28 mouse cellular contexts compared by ENCODE assay signal in genomic region chr2:4902346-4902745, GRCm38 (mm10). TPM values are rescaled to one million over a fixed set of nuclear protein-coding genes. Genes with fewer than 3 reads are reported as not detected.
DNase-seq lines count a peak whose midpoint lies in the region; ATAC-seq lines count a peak whose summit lies in the region.
"Had no signal": no experiment of that assay in that cellular context is flagged by ENCODE, and none has a peak within 500 bp of the region (broad histone marks: within the 10 kb centered on the region; RNA-seq: fewer than 3 reads in every experiment).

No protein-coding gene starts in this region.

- peak; percentile 72 for DNase-seq in kidney, adult 9 months
- no peak for DNase-seq in kidney, postnatal 10 days
- no peak for DNase-seq in liver, embryonic 11.5 days (ENCODE audit: low spot score)
- no peak for DNase-seq in retina, postnatal 1 day
- DNase-seq: adrenal gland, postnatal 25 days; cerebellum, adult 11-12 months; cerebellum, adult 9-11 months; forebrain, postnatal 0 days; heart, adult 2 months; heart, postnatal 4 days; layer of hippocampus, adult 9-11 months; lung, adult 2 months; lung, postnatal 14 days; right cerebral cortex, postnatal 4 days; thymus, postnatal 4 days had no signal

- no peak overlapping the region for H3K4me3 ChIP-seq in liver, embryonic 16.5 days (ENCODE audit: low read depth, low read length)
- H3K4me3 ChIP-seq in liver, embryonic 11.5 days (ENCODE audit: low read depth, low read length) = no peak overlapping the region
- H3K4me3 ChIP-seq in intestine, embryonic 15.5 days (replicated peaks) = no peak overlapping the region
- H3K4me3 ChIP-seq: embryonic facial prominence, embryonic 13.5 days; heart, adult 2 months; heart, embryonic 12.5 days; hindbrain, embryonic 13.5 days; limb, embryonic 10.5 days; limb, embryonic 15.5 days; midbrain, embryonic 10.5 days; myocyte; neural tube, embryonic 12.5 days had no signal

- no peak overlapping the region for H3K27ac ChIP-seq in liver, embryonic 16.5 days (ENCODE audit: low read length)
- no peak overlapping the region for H3K27ac ChIP-seq in liver, embryonic 11.5 days (ENCODE audit: low read depth, low read length)
- H3K27ac ChIP-seq in intestine, embryonic 15.5 days = peak overlapping the region; percentile 67
- H3K27ac ChIP-seq: embryonic facial prominence, embryonic 13.5 days; heart, adult 2 months; hindbrain, embryonic 13.5 days; limb, embryonic 10.5 days; limb, embryonic 15.5 days; midbrain, embryonic 10.5 days; neural tube, embryonic 12.5 days had no signal

- H3K4me2 ChIP-seq in liver, embryonic 16.5 days (ENCODE audit: low read depth, low read length) = no peak overlapping the region
- no peak overlapping the region for H3K4me2 ChIP-seq in liver, embryonic 11.5 days
- H3K4me2 ChIP-seq in intestine, embryonic 15.5 days (replicated peaks) = no peak overlapping the region
- H3K4me2 ChIP-seq: embryonic facial prominence, embryonic 13.5 days; heart, embryonic 12.5 days; hindbrain, embryonic 13.5 days; limb, embryonic 15.5 days; neural tube, embryonic 12.5 days had no signal

- no peak overlapping the region for H3K9ac ChIP-seq in liver, embryonic 16.5 days (ENCODE audit: low read depth, low read length)
- H3K9ac ChIP-seq in liver, embryonic 11.5 days (ENCODE audit: low read depth, low read length) = no peak overlapping the region
- no peak overlapping the region for H3K9ac ChIP-seq in intestine, embryonic 15.5 days
- H3K9ac ChIP-seq: embryonic facial prominence, embryonic 13.5 days; forebrain, postnatal 0 days; heart, embryonic 12.5 days; hindbrain, embryonic 13.5 days; limb, embryonic 15.5 days; neural tube, embryonic 12.5 days had no signal

- no peaks in the 10 kb centered on the region for H3K27me3 ChIP-seq in liver, embryonic 16.5 days (ENCODE audit: control insufficient read depth, insufficient read depth, low read depth, low read length)
- no peaks in the 10 kb centered on the region for H3K27me3 ChIP-seq in liver, embryonic 11.5 days (replicated peaks; ENCODE audit: control insufficient read depth, insufficient read depth, low read length)
- H3K27me3 ChIP-seq in intestine, embryonic 15.5 days (replicated peaks) = no peaks in the 10 kb centered on the region
- H3K27me3 ChIP-seq: embryonic facial prominence, embryonic 13.5 days; heart, embryonic 12.5 days; hindbrain, embryonic 13.5 days; limb, embryonic 15.5 days; neural tube, embryonic 12.5 days had no signal

- 86% methylated on average over 5 of the region's 5 CpGs for WGBS in liver, embryonic 16.5 days (ENCODE audit: insufficient replicate concordance)
- WGBS in liver, embryonic 11.5 days = 94% methylated on average over 5 of the region's 5 CpGs
- WGBS in intestine, embryonic 15.5 days = 86% methylated on average over 5 of the region's 5 CpGs

- H3K36me3 ChIP-seq in liver, embryonic 16.5 days (ENCODE audit: control insufficient read depth, insufficient read depth) = peaks cover 49% of the 10 kb centered on the region
- peaks cover 52% of the 10 kb centered on the region for H3K36me3 ChIP-seq in liver, embryonic 11.5 days (ENCODE audit: control insufficient read depth, insufficient read depth, low read length)
- H3K36me3 ChIP-seq in intestine, embryonic 15.5 days = peaks cover 35% of the 10 kb centered on the region

- no peaks in the 10 kb centered on the region for H3K4me1 ChIP-seq in liver, embryonic 16.5 days (ENCODE audit: control insufficient read depth, low read depth, low read length)
- H3K4me1 ChIP-seq in liver, embryonic 11.5 days (replicated peaks; ENCODE audit: control insufficient read depth, insufficient read depth, low read length) = no peaks in the 10 kb centered on the region
- H3K4me1 ChIP-seq in intestine, embryonic 15.5 days (replicated peaks) = no peaks in the 10 kb centered on the region
- H3K4me1 ChIP-seq: embryonic facial prominence, embryonic 13.5 days; heart, embryonic 12.5 days; hindbrain, embryonic 13.5 days; limb, embryonic 10.5 days; limb, embryonic 15.5 days; midbrain, embryonic 10.5 days; neural tube, embryonic 12.5 days had no signal

- H3K9me3 ChIP-seq in liver, embryonic 16.5 days (replicated peaks; ENCODE audit: control insufficient read depth, low read length) = no peaks in the 10 kb centered on the region
- no peaks in the 10 kb centered on the region for H3K9me3 ChIP-seq in liver, embryonic 11.5 days (ENCODE audit: control insufficient read depth, low read length)
- H3K9me3 ChIP-seq in intestine, embryonic 15.5 days = no peaks in the 10 kb centered on the region
- H3K9me3 ChIP-seq: embryonic facial prominence, embryonic 13.5 days; heart, embryonic 12.5 days; hindbrain, embryonic 13.5 days; limb, embryonic 10.5 days; limb, embryonic 15.5 days; midbrain, embryonic 10.5 days; neural tube, embryonic 12.5 days had no signal

- peak; percentile 58; the same call in 1 of the 2 replicates for ATAC-seq in liver, embryonic 16.5 days (ENCODE audit: low read depth)
- no peak for ATAC-seq in liver, embryonic 11.5 days (replicated peaks; ENCODE audit: low FRiP score)
- peak; percentile 90 for ATAC-seq in intestine, embryonic 15.5 days
- ATAC-seq in monocyte, adult 5-6 weeks (replicated peaks; ENCODE audit: insufficient number of reproducible peaks, low FRiP score, low TSS enrichment, poor library complexity, severe bottlenecking) = no peak
- ATAC-seq: CD4-positive, CD25-positive, alpha-beta regulatory T cell, adult 4 months; forebrain, postnatal 0 days; midbrain, embryonic 16.5 days had no signal

RNA-seq across cellular contexts. Expression of gene Phyh, which starts 16.5 kb away (rescaled TPM):
- polyA plus RNA-seq in liver, embryonic 16.5 days (2015; fragmentation: Nextera tagmentation; extraction: Ambion mirVana) = 126 and 134 TPM in 2 replicates
- 42.1 and 45.1 TPM in 2 replicates for polyA plus RNA-seq in liver, embryonic 11.5 days (2014; fragmentation: Nextera tagmentation; extraction: Ambion mirVana)
- polyA plus RNA-seq in intestine, embryonic 15.5 days (2015; fragmentation: Nextera tagmentation; extraction: Ambion mirVana) = 80.1 and 83.7 TPM in 2 replicates
- 80.2 to 110 TPM (median 109 TPM) in 3 replicates for total RNA-seq in monocyte, adult 5-6 weeks (2017)

RNA-seq across cellular contexts. Expression of gene Sephs1, which starts 21.0 kb away (rescaled TPM):
- 22.7 and 24.5 TPM in 2 replicates for polyA plus RNA-seq in liver, embryonic 16.5 days (2015; fragmentation: Nextera tagmentation; extraction: Ambion mirVana)
- 65.3 and 71.2 TPM in 2 replicates for polyA plus RNA-seq in liver, embryonic 11.5 days (2014; fragmentation: Nextera tagmentation; extraction: Ambion mirVana)
- 58.8 and 62.4 TPM in 2 replicates for polyA plus RNA-seq in intestine, embryonic 15.5 days (2015; fragmentation: Nextera tagmentation; extraction: Ambion mirVana)
- 15.1 to 23.1 TPM (median 21.2 TPM) in 3 replicates for total RNA-seq in monocyte, adult 5-6 weeks (2017)

Comparison
In these comparisons a context has a peak if more than half of its experiments do, and no peak if none do; other contexts are left out.
1. ATAC-seq: peak in liver, embryonic 16.5 days (single experiment) and intestine, embryonic 15.5 days (single experiment); none in liver, embryonic 11.5 days (single experiment) and monocyte, adult 5-6 weeks (single experiment).